Mouse (Mus musculus): ENCODE measurements around the gene Skil. TPM values are rescaled to one million over a fixed set of nuclear protein-coding genes. Genes with fewer than 3 reads are reported as not detected.

Gene Skil
- total RNA-seq, 2 experiments from 2014 or later: 13.2 to 17.1 TPM

- no peak for DNase-seq (ENCODE audit: low spot score)
These were observed 11.2 kb upstream of the Skil start for GRCm38 (mm10) chr3:31083507-31084245.

GRCm38 (mm10) chr3:31085000-31085399 lies 9.9 kb upstream of the Skil start:
- no peak for DNase-seq (ENCODE audit: low spot score)

GRCm38 (mm10) chr3:31088789-31089775 lies 5.8 kb upstream of the Skil start:
- DNase-seq (ENCODE audit: low spot score): no peak

GRCm38 (mm10) chr3:31089956-31090355 lies 4.9 kb upstream of the Skil start:
- DNase-seq (ENCODE audit: low spot score): no peak

GRCm38 (mm10) chr3:31093196-31093595 lies 1.7 kb upstream of the Skil start:
- no peak for DNase-seq (ENCODE audit: low spot score)

GRCm38 (mm10) chr3:31093627-31094351 lies 1.1 kb upstream of the Skil start:
- peak; percentile 62 for DNase-seq (ENCODE audit: low spot score)

GRCm38 (mm10) chr3:31095179-31095490 lies 277 bp downstream of the Skil start:
- no peak for DNase-seq (ENCODE audit: low spot score)

- DNase-seq (ENCODE audit: low spot score): peak; percentile 42
These were observed 765 bp downstream of the Skil start for GRCm38 (mm10) chr3:31095491-31096154.

GRCm38 (mm10) chr3:31096155-31097101 lies 1.6 kb downstream of the Skil start:
- DNase-seq (ENCODE audit: low spot score): no peak

GRCm38 (mm10) chr3:31097102-31097720 lies 2.4 kb downstream of the Skil start:
- no peak for DNase-seq (ENCODE audit: low spot score)

GRCm38 (mm10) chr3:31097976-31098375 lies 3.1 kb downstream of the Skil start:
- no peak for DNase-seq (ENCODE audit: low spot score)

GRCm38 (mm10) chr3:31098556-31098955 lies 3.7 kb downstream of the Skil start:
- no peak for DNase-seq (ENCODE audit: low spot score)

- no peak for DNase-seq (ENCODE audit: low spot score)
These were observed 5.2 kb downstream of the Skil start for GRCm38 (mm10) chr3:31100026-31100425.

- no peak for DNase-seq (ENCODE audit: low spot score)
These were observed 5.9 kb downstream of the Skil start for GRCm38 (mm10) chr3:31100802-31101201.

- DNase-seq (ENCODE audit: low spot score): peak; percentile 23
These were observed 10.1 kb downstream of the Skil start for GRCm38 (mm10) chr3:31104936-31105335.

- no peak for DNase-seq (ENCODE audit: low spot score)
These were observed 11.7 kb downstream of the Skil start for GRCm38 (mm10) chr3:31106597-31106996.

GRCm38 (mm10) chr3:31107674-31108073 lies 12.8 kb downstream of the Skil start:
- DNase-seq (ENCODE audit: low spot score): peak; percentile 56

GRCm38 (mm10) chr3:31109108-31109507 lies 14.2 kb downstream of the Skil start:
- no peak for DNase-seq (ENCODE audit: low spot score)

- DNase-seq (ENCODE audit: low spot score): no peak
These were observed 28.2 kb downstream of the Skil start for GRCm38 (mm10) chr3:31123098-31123497.

GRCm38 (mm10) chr3:31126303-31126702 lies 31.4 kb downstream of the Skil start:
- DNase-seq (ENCODE audit: low spot score): no peak
